Mouse (Mus musculus): ENCODE data around the gene Fam162a.

GRCm38 (mm10) chr16:36016335-36016734 is 55.1 kb downstream of the Fam162a start:
- TF ChIP-seq CTCF (IDR thresholded peaks at IDR 0.05; ENCODE audit: borderline replicate concordance, extremely low read depth, insufficient read depth, insufficient read length): no peak
- no peak for TF ChIP-seq POLR2A (IDR thresholded peaks at IDR 0.05; ENCODE audit: borderline replicate concordance, extremely low read depth, insufficient read depth, insufficient read length, poor library complexity, severe bottlenecking)

All from brain, embryonic 14.5 days (tissue).